Mouse (Mus musculus): ENCODE results near the gene Tns2.

DNA sequence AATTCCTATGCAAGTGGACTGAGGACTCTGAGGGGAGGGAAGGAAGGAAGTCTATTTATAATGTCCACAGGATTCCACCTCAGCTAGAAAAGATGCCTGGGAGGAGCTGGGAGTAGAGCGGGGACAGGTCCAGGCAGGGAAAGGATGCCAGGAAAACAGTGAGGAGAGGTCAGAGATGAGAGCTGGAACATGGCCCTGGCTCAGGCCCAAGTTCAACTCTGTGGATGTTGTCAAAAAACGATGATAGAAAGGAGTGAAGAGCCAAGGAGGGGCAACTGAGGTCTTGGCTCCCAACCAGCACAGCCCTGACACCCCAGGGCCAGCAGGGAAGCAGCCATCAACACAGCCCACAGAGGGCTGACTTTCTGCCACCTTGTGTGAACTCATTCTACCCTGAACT lies 26.1 kb downstream of the Tns2 start:
- TF ChIP-seq CTCF (IDR thresholded peaks at IDR 0.05; ENCODE audit: low read depth): no peak
- no peak for TF ChIP-seq EP300 (IDR thresholded peaks at IDR 0.05; ENCODE audit: low read depth)

Data from heart, postnatal 0 days (tissue).